Mouse (Mus musculus) hindbrain, embryonic 10.5 days (tissue): ENCODE measurements at regions not wholly inside any gene's neighbourhood (a gene's known extent, or its start where the extent isn't known, plus 50 kb on each side); places are given as distances from the start of the nearest gene placed in this dataset.

Experiments used
- DNase-seq: peaks from one replicate; pipeline ENCODE4 v3.0.0-alpha.2; 2017; ENCODE audit warnings: low spot score
- H3K27ac ChIP-seq: fragments of 300-500 bp; sonication (generic); 2 replicates; pipeline ENCODE4 v1.5.1; 2016; ENCODE audit warnings: mild to moderate bottlenecking, moderate library complexity
- H3K27me3 ChIP-seq: fragments of 300-500 bp; sonication (generic); 2 replicates; pipeline ENCODE4 v1.6.1; 2016; ENCODE audit warnings: mild to moderate bottlenecking; ENCODE audit not compliant: poor library complexity, insufficient read depth, severe bottlenecking
- H3K36me3 ChIP-seq: fragments of 300-500 bp; sonication (generic); 2 replicates; pipeline ENCODE4 v1.6.1; 2016; ENCODE audit warnings: mild to moderate bottlenecking, moderate library complexity
- H3K4me1 ChIP-seq: fragments of 300-500 bp; sonication (generic); replicated peaks from 2 replicates; pipeline ENCODE4 v1.6.1; 2016; ENCODE audit warnings: mild to moderate bottlenecking
- H3K4me3 ChIP-seq: fragments of 300-500 bp; sonication (generic); 2 replicates; pipeline ENCODE4 v1.5.1; 2016; ENCODE audit warnings: mild to moderate bottlenecking, moderate library complexity
- H3K9me3 ChIP-seq: fragments of 300-500 bp; sonication (generic); 2 replicates; pipeline ENCODE4 v1.6.1; 2016; ENCODE audit warnings: mild to moderate bottlenecking, moderate library complexity
- WGBS: fragments of 180-500 bp; shearing (Covaris S2); methylation state at CpG from one replicate; pipeline ENCODE4 v1.1.7; 2016; 5-methylcytosine and 5-hydroxymethylcytosine counted together

GRCm38 (mm10) chr16:51577915-51578593 is 453.0 kb upstream of the Cblb start:
- H3K27me3 ChIP-seq: no peaks in the 10 kb centered on the region

GRCm38 (mm10) chr16:51580525-51580924 is 450.5 kb upstream of the Cblb start:
- 73% methylated on average over 1 of the region's 1 CpGs for WGBS
- Histone ChIP-seq H3K4me3 (no peak overlapping the region), H3K27ac (no peak overlapping the region), H3K4me1 (no peaks in the 10 kb centered on the region), H3K27me3 (no peaks in the 10 kb centered on the region), H3K9me3 (no peaks in the 10 kb centered on the region), H3K36me3 (no peaks in the 10 kb centered on the region)
- DNase-seq: no peak

More at GRCm38 (mm10) chr16:51577915-51578593, 453.0 kb upstream of the Cblb start:
- Histone ChIP-seq H3K27ac (no peak overlapping the region), H3K4me1 (no peaks in the 10 kb centered on the region), H3K36me3 (no peaks in the 10 kb centered on the region), H3K9me3 (no peaks in the 10 kb centered on the region), H3K4me3 (no peak overlapping the region)
- no peak for DNase-seq
- 48% methylated on average over 2 of the region's 2 CpGs for WGBS

GRCm38 (mm10) chr16:51589924-51590397 is 441.1 kb upstream of the Cblb start:
- Histone ChIP-seq H3K4me3 (no peak overlapping the region), H3K9me3 (no peaks in the 10 kb centered on the region), H3K4me1 (peaks cover 12% of the 10 kb centered on the region; the same call in 1 of the 2 replicates), H3K36me3 (no peaks in the 10 kb centered on the region), H3K27ac (no peak overlapping the region), H3K27me3 (no peaks in the 10 kb centered on the region)
- 13% methylated on average over 2 of the region's 2 CpGs for WGBS
- peak; percentile 5 for DNase-seq

GRCm38 (mm10) chr16:51617579-51617978 is 413.4 kb upstream of the Cblb start:
- Histone ChIP-seq H3K4me1 (no peaks in the 10 kb centered on the region), H3K27me3 (no peaks in the 10 kb centered on the region), H3K9me3 (no peaks in the 10 kb centered on the region), H3K36me3 (no peaks in the 10 kb centered on the region), H3K4me3 (no peak overlapping the region), H3K27ac (no peak overlapping the region)
- no peak for DNase-seq

- DNase-seq: no peak
- H3K4me3 ChIP-seq: no peak overlapping the region
- no peaks in the 10 kb centered on the region for H3K36me3 ChIP-seq
- H3K9me3 ChIP-seq: no peaks in the 10 kb centered on the region
- H3K27me3 ChIP-seq: no peaks in the 10 kb centered on the region
- no peak overlapping the region for H3K27ac ChIP-seq
- WGBS: 92% methylated on average over 1 of the region's 1 CpGs
- H3K4me1 ChIP-seq: no peaks in the 10 kb centered on the region
These were observed 384.4 kb upstream of the Cblb start for GRCm38 (mm10) chr16:51646646-51647045.

GRCm38 (mm10) chr16:51650100-51650499 is 380.9 kb upstream of the Cblb start:
- no peaks in the 10 kb centered on the region for H3K9me3 ChIP-seq
- H3K4me1 ChIP-seq: no peaks in the 10 kb centered on the region
- no peaks in the 10 kb centered on the region for H3K36me3 ChIP-seq
- H3K27me3 ChIP-seq: no peaks in the 10 kb centered on the region
- no peak for DNase-seq
- H3K4me3 ChIP-seq: no peak overlapping the region
- no peak overlapping the region for H3K27ac ChIP-seq
- WGBS: 73% methylated on average over 5 of the region's 5 CpGs

- WGBS: 94% methylated on average over 5 of the region's 5 CpGs
- Histone ChIP-seq H3K27me3 (no peaks in the 10 kb centered on the region), H3K4me3 (no peak overlapping the region), H3K9me3 (no peaks in the 10 kb centered on the region), H3K4me1 (no peaks in the 10 kb centered on the region), H3K27ac (no peak overlapping the region), H3K36me3 (no peaks in the 10 kb centered on the region)
- no peak for DNase-seq
These were observed 380.3 kb upstream of the Cblb start for GRCm38 (mm10) chr16:51650683-51651082.

- 92% methylated on average over 1 of the region's 1 CpGs for WGBS
- Histone ChIP-seq H3K4me3 (no peak overlapping the region), H3K27me3 (no peaks in the 10 kb centered on the region), H3K9me3 (no peaks in the 10 kb centered on the region), H3K36me3 (no peaks in the 10 kb centered on the region), H3K4me1 (peaks cover 7% of the 10 kb centered on the region; the same call in 1 of the 2 replicates), H3K27ac (no peak overlapping the region)
- no peak for DNase-seq
These were observed 369.3 kb upstream of the Cblb start for GRCm38 (mm10) chr16:51661693-51662092.

- Histone ChIP-seq H3K27me3 (no peaks in the 10 kb centered on the region), H3K36me3 (no peaks in the 10 kb centered on the region), H3K9me3 (0 out of 2 replicates have a peak, but pooled peaks cover 3% of the 10 kb centered on the region), H3K4me1 (peaks cover 7% of the 10 kb centered on the region; the same call in 1 of the 2 replicates), H3K4me3 (no peak overlapping the region), H3K27ac (no peak overlapping the region)
- peak; percentile 33 for DNase-seq
- WGBS: 54% methylated on average over 2 of the region's 2 CpGs
These were observed 366.7 kb upstream of the Cblb start for GRCm38 (mm10) chr16:51664325-51664724.

- Histone ChIP-seq H3K9me3 (no peaks in the 10 kb centered on the region), H3K27ac (no peak overlapping the region), H3K27me3 (no peaks in the 10 kb centered on the region), H3K36me3 (no peaks in the 10 kb centered on the region), H3K4me1 (no peaks in the 10 kb centered on the region), H3K4me3 (no peak overlapping the region)
- no peak for DNase-seq
- 87% methylated on average over 3 of the region's 3 CpGs for WGBS
These were observed 355.9 kb upstream of the Cblb start for GRCm38 (mm10) chr16:51675101-51675500.

- no peaks in the 10 kb centered on the region for H3K9me3 ChIP-seq
- H3K27me3 ChIP-seq: no peaks in the 10 kb centered on the region
- no peaks in the 10 kb centered on the region for H3K36me3 ChIP-seq
- DNase-seq: no peak
- H3K27ac ChIP-seq: no peak overlapping the region
- no peaks in the 10 kb centered on the region for H3K4me1 ChIP-seq
- WGBS: 55% methylated on average over 4 of the region's 4 CpGs
- H3K4me3 ChIP-seq: no peak overlapping the region
These were observed 355.0 kb upstream of the Cblb start for GRCm38 (mm10) chr16:51675988-51676387.

GRCm38 (mm10) chr16:51690861-51691260 is 340.2 kb upstream of the Cblb start:
- no peak for DNase-seq
- 95% methylated on average over 3 of the region's 3 CpGs for WGBS
- no peaks in the 10 kb centered on the region for H3K36me3 ChIP-seq
- no peak overlapping the region for H3K4me3 ChIP-seq
- H3K9me3 ChIP-seq: no peaks in the 10 kb centered on the region
- H3K4me1 ChIP-seq: no peaks in the 10 kb centered on the region
- no peak overlapping the region for H3K27ac ChIP-seq
- no peaks in the 10 kb centered on the region for H3K27me3 ChIP-seq

- no peaks in the 10 kb centered on the region for H3K4me1 ChIP-seq
- H3K4me3 ChIP-seq: no peak overlapping the region
- H3K9me3 ChIP-seq: no peaks in the 10 kb centered on the region
- no peaks in the 10 kb centered on the region for H3K36me3 ChIP-seq
- H3K27me3 ChIP-seq: no peaks in the 10 kb centered on the region
- DNase-seq: no peak
- H3K27ac ChIP-seq: no peak overlapping the region
- 89% methylated on average over 2 of the region's 2 CpGs for WGBS
These were observed 326.0 kb upstream of the Cblb start for GRCm38 (mm10) chr16:51705026-51705425.

GRCm38 (mm10) chr16:51718695-51719094 is 312.3 kb upstream of the Cblb start:
- H3K27ac ChIP-seq: no peak overlapping the region
- WGBS: 81% methylated on average over 2 of the region's 2 CpGs
- no peaks in the 10 kb centered on the region for H3K4me1 ChIP-seq
- no peak for DNase-seq
- no peaks in the 10 kb centered on the region for H3K36me3 ChIP-seq
- no peak overlapping the region for H3K4me3 ChIP-seq
- no peaks in the 10 kb centered on the region for H3K27me3 ChIP-seq
- H3K9me3 ChIP-seq: no peaks in the 10 kb centered on the region
